ENCODE assay signal across 20 mouse cellular contexts in the genomic region with DNA sequence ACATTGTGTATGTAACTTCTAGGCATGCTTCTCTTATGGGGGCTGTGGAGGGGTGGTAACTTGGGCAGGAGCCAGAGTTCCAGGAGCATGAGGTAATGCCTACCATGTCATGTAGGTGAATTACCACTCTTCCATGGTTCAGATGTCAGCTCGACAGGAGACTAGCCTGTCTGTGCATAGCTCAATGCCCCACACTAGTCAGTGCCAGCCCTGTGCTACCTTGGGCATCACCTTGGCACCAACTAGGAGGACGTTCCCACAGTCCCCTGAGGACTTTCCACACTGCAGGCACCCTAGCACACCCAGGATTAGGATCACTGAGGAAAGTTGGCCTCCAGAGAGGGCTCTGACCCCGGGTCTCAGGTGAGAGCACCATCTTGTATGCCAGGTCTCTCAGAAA.
"Had no signal": no experiment of that assay in that cellular context is flagged by ENCODE, and none has a peak within 500 bp of the region (broad histone marks: within the 10 kb centered on the region; RNA-seq: fewer than 3 reads in every experiment).

No protein-coding gene starts in this region.

- H3K9ac ChIP-seq: liver, embryonic 14.5 days; lung, embryonic 15.5 days; midbrain, embryonic 12.5 days; neural tube, embryonic 13.5 days; neural tube, embryonic 15.5 days had no signal

- H3K36me3 ChIP-seq: lung, embryonic 15.5 days; midbrain, embryonic 10.5 days; midbrain, embryonic 12.5 days; neural tube, embryonic 13.5 days; neural tube, embryonic 15.5 days had no signal

- H3K27me3 ChIP-seq: lung, embryonic 15.5 days; midbrain, embryonic 12.5 days; neural tube, embryonic 13.5 days; neural tube, embryonic 15.5 days had no signal

- H3K4me3 ChIP-seq: lung, embryonic 15.5 days; midbrain, embryonic 10.5 days; midbrain, embryonic 12.5 days; myocyte; neural tube, embryonic 13.5 days; neural tube, embryonic 15.5 days had no signal

- DNase-seq: lung, adult 18-20 months; lung, postnatal 4 days; midbrain, embryonic 14.5 days; retina, postnatal 1 day; right cerebral cortex, adult 18-20 months; right cerebral cortex, postnatal 25 days; right cerebral cortex, postnatal 4 days; spleen, adult 18-20 months; thymus, adult 18-20 months; thymus, postnatal 14 days; thymus, postnatal 36 days had no signal

- H3K4me1 ChIP-seq: lung, embryonic 15.5 days; midbrain, embryonic 10.5 days; midbrain, embryonic 12.5 days; neural tube, embryonic 13.5 days; neural tube, embryonic 15.5 days had no signal

- H3K4me2 ChIP-seq: lung, embryonic 15.5 days; midbrain, embryonic 12.5 days; neural tube, embryonic 13.5 days; neural tube, embryonic 15.5 days had no signal

- ATAC-seq: lung, postnatal 0 days; midbrain, embryonic 16.5 days had no signal

- H3K27ac ChIP-seq: liver, embryonic 14.5 days; lung, embryonic 15.5 days; midbrain, embryonic 10.5 days; midbrain, embryonic 12.5 days; neural tube, embryonic 13.5 days; neural tube, embryonic 15.5 days had no signal

- H3K9me3 ChIP-seq: lung, embryonic 15.5 days; midbrain, embryonic 10.5 days; midbrain, embryonic 12.5 days; neural tube, embryonic 13.5 days; neural tube, embryonic 15.5 days had no signal
